Mouse (Mus musculus) brown adipose tissue, adult 24 weeks (tissue): ENCODE results near the gene Abraxas1. TPM values are rescaled to one million over a fixed set of nuclear protein-coding genes. Genes with fewer than 3 reads are reported as not detected.

Experiments
- H3K27ac ChIP-seq: fragments of 200-500 bp; replicated peaks from 2 replicates; pipeline ENCODE4 v1.5.1; 2012; ENCODE audit warnings: low read depth, mild to moderate bottlenecking, low read length
- H3K4me1 ChIP-seq: fragments of 200-500 bp; 2 replicates; pipeline ENCODE4 v1.6.1; 2012; ENCODE audit warnings: low read length, mixed read lengths; ENCODE audit not compliant: control insufficient read depth, insufficient read depth, insufficient read length
- H3K4me3 ChIP-seq: fragments of 200-500 bp; 2 replicates; pipeline ENCODE4 v1.5.1; 2012; ENCODE audit warnings: low read depth, mild to moderate bottlenecking, low read length, moderate library complexity; ENCODE audit not compliant: insufficient read depth
- polyA plus RNA-seq: library from polyadenylated mRNA; stranded (reverse); fragments of >200 nt; gene quantifications from 2 replicates; pipeline ENCODE4 v1.2.4, GENCODE M21; 2012; ENCODE audit not compliant: missing spikeins, insufficient read depth, insufficient read length

The Abraxas1 gene
- polyA plus RNA-seq, 1 experiment = 11.9 TPM

GRCm38 (mm10) chr5:100779002-100779401, 41.8 kb downstream of the Abraxas1 start:
- Histone ChIP-seq H3K4me1 (no peaks in the 10 kb centered on the region), H3K4me3 (no peak overlapping the region), H3K27ac (no peak overlapping the region)

DNA sequence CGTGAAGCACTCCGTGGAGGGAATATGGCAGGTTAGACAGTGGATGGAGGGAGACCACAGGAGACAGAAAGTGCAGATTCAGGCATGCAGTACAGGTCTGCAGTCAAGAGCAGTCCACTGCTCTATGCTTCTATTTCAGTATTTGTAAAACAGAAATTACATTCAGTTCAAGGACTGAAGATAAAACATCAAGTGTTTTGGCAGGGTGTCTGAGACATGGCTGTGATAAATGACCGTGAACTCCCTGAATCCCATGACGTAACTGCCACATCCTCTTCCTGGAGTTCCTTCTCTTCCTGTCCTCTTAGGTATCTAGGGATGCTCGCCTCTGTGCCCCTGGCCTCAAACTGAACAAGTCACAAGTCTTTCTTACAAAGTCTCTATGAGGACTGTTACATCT, 43.9 kb downstream of the Abraxas1 start:
- H3K4me1 ChIP-seq = no peaks in the 10 kb centered on the region
- H3K4me3 ChIP-seq = no peak overlapping the region
- H3K27ac ChIP-seq = no peak overlapping the region

GRCm38 (mm10) chr5:100775778-100776404, 44.9 kb downstream of the Abraxas1 start:
- H3K27ac ChIP-seq = no peak overlapping the region
- no peak overlapping the region for H3K4me3 ChIP-seq
- no peaks in the 10 kb centered on the region for H3K4me1 ChIP-seq

- Histone ChIP-seq H3K4me3 (no peak overlapping the region), H3K4me1 (no peaks in the 10 kb centered on the region), H3K27ac (no peak overlapping the region)
Observed at GRCm38 (mm10) chr5:100771575-100771974, 49.2 kb downstream of the Abraxas1 start.

GRCm38 (mm10) chr5:100766026-100766425, 54.7 kb downstream of the Abraxas1 start:
- Histone ChIP-seq H3K4me1 (no peaks in the 10 kb centered on the region), H3K27ac (no peak overlapping the region), H3K4me3 (no peak overlapping the region)

DNA sequence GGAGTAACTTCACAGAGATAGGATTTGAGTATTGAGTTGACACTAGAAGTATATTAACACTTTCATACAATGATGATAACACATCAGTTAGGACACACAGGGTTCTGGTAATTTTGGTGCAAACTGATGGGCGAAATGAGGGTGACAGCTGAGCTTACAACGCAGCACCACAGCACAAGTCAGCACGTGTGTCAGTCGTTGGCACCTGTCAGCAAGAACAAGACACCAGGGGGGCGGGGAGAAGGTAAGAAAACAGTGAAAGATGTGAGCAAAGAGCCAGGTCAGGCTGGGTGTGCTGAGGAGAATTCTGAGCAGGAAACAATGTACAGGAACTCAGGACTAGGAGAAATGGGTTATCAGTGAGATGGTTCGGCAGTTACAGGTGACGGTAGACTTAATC, 59.0 kb downstream of the Abraxas1 start:
- H3K4me1 ChIP-seq = no peaks in the 10 kb centered on the region
- no peak overlapping the region for H3K4me3 ChIP-seq
- no peak overlapping the region for H3K27ac ChIP-seq

DNA sequence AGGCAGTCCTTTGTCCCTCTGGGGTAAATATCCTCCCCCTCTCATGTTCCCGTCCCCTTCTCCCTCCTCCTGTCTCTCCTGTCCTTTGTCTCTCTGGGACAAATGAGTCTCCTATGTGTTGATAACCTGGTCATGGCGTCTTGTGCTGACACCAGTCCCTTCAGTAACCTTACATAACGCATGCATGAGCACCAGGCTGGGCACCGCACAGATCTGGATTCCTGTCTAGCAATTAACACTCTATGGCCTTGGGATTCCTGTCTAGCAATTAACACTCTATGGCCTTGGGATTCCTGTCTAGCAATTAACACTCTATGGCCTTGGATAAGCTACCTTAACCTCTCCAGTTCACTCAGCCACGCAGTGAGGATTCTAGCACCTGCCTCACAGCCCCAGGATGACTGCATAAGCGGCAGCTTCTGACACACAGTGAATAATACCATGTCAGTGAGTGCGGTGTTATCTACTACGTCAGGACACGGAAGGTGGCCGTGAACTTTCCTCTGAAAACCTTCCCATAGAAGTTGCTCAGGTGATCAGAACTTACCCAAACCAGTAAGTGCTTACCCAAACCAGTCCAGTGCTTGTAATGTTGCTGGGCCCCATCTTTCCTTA, 60.6 kb downstream of the Abraxas1 start:
- H3K27ac ChIP-seq = no peak overlapping the region
- H3K4me1 ChIP-seq = no peaks in the 10 kb centered on the region
- H3K4me3 ChIP-seq = no peak overlapping the region

DNA sequence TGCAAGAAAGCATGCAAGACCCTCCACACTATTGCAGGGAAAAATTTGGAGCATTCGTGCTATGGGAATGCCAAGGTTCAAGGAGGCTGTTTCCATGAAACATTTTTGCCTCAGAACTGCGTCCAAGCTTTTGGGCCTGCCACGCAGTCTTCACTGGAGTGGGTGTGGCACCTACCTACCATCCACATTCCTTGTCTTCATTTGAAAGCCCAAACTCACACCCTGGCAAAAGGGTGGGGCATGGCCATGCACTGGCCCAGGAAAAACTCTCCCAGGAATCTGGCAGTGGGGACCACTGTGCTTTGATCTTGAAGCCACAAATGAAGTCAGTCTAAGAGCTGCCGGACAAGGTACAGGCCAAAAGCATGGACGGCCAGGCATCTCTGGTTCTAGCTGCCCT, 62.6 kb downstream of the Abraxas1 start:
- no peak overlapping the region for H3K27ac ChIP-seq

More for the DNA sequence above, 62.6 kb downstream of the Abraxas1 start:
- H3K4me1 ChIP-seq = no peaks in the 10 kb centered on the region
- no peak overlapping the region for H3K4me3 ChIP-seq

Other genes with a start within 250 kb of the Abraxas1 start
- gene Plac8, start 248.7 kb downstream of the Abraxas1 start, polyA plus RNA-seq = 2.9 TPM in 1 of 2 replicates, not detected in the other
- 66.5 and 77.7 TPM in 2 replicates for gene Coq2, start 145.8 kb downstream of the Abraxas1 start, polyA plus RNA-seq
- gene Hpse, start 101.2 kb downstream of the Abraxas1 start, polyA plus RNA-seq = 1.1 and 1.7 TPM in 2 replicates
- gene Helq, start 22.4 kb downstream of the Abraxas1 start, polyA plus RNA-seq = 3.3 and 6.6 TPM in 2 replicates
- 249 and 287 TPM in 2 replicates for gene Mrps18c, start 22.3 kb downstream of the Abraxas1 start, polyA plus RNA-seq
- gene Gpat3, start 24.7 kb upstream of the Abraxas1 start, polyA plus RNA-seq = 10.5 and 11.3 TPM in 2 replicates